Mouse (Mus musculus) brain, embryonic 14.5 days (tissue): ENCODE data around the gene Gria4. TPM values are rescaled to one million over a fixed set of nuclear protein-coding genes. Genes with fewer than 3 reads are reported as not detected.

ENCODE experiments used
- DNase-seq: peaks from one replicate; pipeline ENCODE4 v3.0.0-alpha.2; 2011; ENCODE audit warnings: low read depth
- CTCF ChIP-seq: fragments of 200-500 bp; IDR thresholded peaks from 2 replicates; pipeline ENCODE4 v1.5.1; 2012; ENCODE audit warnings: inconsistent platforms, mild to moderate bottlenecking, moderate library complexity, borderline replicate concordance; ENCODE audit not compliant: insufficient read depth, insufficient read length; ENCODE audit errors: extremely low read depth
- POLR2A ChIP-seq: fragments of 200-500 bp; IDR thresholded peaks from 2 replicates; pipeline ENCODE4 v1.6.1; 2012; ENCODE audit warnings: mild to moderate bottlenecking, inconsistent platforms, borderline replicate concordance; ENCODE audit not compliant: poor library complexity, insufficient read depth, insufficient read length, severe bottlenecking; ENCODE audit errors: extremely low read depth
- polyA plus RNA-seq: library from polyadenylated mRNA; depleted of rRNA; stranded (reverse); fragments of >200 nt; gene quantifications from 2 replicates; pipeline ENCODE4 v1.2.3, GENCODE M21; 2012

Gene Gria4
- polyA plus RNA-seq, 1 experiment = 39.9 TPM

GRCm38 (mm10) chr9:4376640-4377120, 419.4 kb downstream of the Gria4 start:
- no peak for DNase-seq

DNA sequence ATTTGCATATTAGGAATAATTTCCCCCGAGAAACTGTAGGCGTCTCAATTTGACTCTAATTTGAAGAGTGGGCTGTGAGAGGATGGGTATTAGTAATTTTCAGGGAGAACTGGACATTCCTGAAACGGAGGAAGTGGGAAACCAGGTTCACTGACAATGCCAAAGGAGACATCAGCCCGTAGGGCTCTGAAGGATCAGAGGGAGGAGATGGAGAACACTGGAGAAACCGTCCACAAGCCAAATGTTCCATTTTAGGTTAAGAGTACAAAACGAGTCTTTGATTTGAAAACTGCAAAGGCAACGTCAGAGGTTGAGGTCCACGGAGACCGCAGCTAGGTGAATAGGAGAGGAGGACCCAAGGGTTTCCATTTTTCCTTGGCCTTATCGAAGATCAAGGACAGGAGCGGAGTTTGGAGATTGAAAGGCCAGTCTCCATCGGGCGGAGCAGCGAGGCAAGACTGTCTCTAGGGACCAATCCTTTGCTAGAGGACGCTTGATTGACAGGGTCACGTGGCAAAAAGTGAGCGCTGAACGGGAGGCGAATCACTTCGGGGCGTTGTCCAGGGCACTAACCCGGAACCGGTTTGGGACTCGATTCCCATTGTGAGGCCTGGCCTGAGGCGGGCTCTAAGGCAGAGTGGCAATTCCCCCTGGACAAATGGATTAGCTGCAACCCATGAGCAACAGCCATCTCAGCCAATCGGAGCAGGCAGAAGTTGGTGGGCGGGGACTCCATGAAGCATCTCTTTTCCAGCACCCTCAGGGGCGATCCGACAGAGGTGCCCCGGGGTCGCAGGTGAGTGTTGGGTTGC, 420.0 kb downstream of the Gria4 start, which contains the start of gene Msantd4:
TSS of gene Msantd4 (plus strand) at position 735 of the 812 bp plus-strand sequence.
- TF ChIP-seq CTCF (no peak), POLR2A (peak; percentile 48; the same call in 1 of the 2 replicates)

More at GRCm38 (mm10) chr9:4376640-4377120, 419.4 kb downstream of the Gria4 start:
- TF ChIP-seq CTCF (no peak), POLR2A (no peak)

More for the DNA sequence above, 420.0 kb downstream of the Gria4 start, which contains the start of gene Msantd4:
- DNase-seq = peak; percentile 100
